Mouse (Mus musculus) heart, postnatal 0 days (tissue): ENCODE data around the gene Clta. TPM values are rescaled to one million over a fixed set of nuclear protein-coding genes. Genes with fewer than 3 reads are reported as not detected.

Source experiments
- ATAC-seq: fragments of 200-750 bp; cut with Nextera tagmentation; 2 replicates; pipeline ENCODE4 v1.8.0; 2017; ENCODE audit warnings: low read depth, moderate number of reproducible peaks, moderate library complexity; ENCODE audit not compliant: insufficient read depth
- DNase-seq: peaks from one replicate; pipeline ENCODE4 v3.0.0-alpha.2; 2016; ENCODE audit warnings: low spot score
- H3K27ac ChIP-seq: fragments of 300-500 bp; sonication (generic); 2 replicates; pipeline ENCODE4 v1.5.1; 2014; ENCODE audit warnings: low read depth, mild to moderate bottlenecking
- H3K27me3 ChIP-seq: fragments of 300-500 bp; sonication (generic); 2 replicates; pipeline ENCODE4 v1.6.1; 2014; ENCODE audit warnings: low read length, mixed read lengths; ENCODE audit not compliant: control insufficient read depth, insufficient read depth
- H3K36me3 ChIP-seq: fragments of 300-500 bp; sonication (generic); replicated peaks from 2 replicates; pipeline ENCODE4 v1.6.1; 2014; ENCODE audit warnings: low read length, mixed read lengths; ENCODE audit not compliant: control insufficient read depth, insufficient read depth
- H3K4me1 ChIP-seq: fragments of 300-500 bp; sonication (generic); 2 replicates; pipeline ENCODE4 v1.6.1; 2014; ENCODE audit warnings: antibody characterized with exemption; ENCODE audit not compliant: control insufficient read depth, insufficient read depth
- H3K4me2 ChIP-seq: fragments of 300-500 bp; sonication (generic); 2 replicates; pipeline ENCODE4 v1.6.1; 2014; ENCODE audit warnings: low read depth, mild to moderate bottlenecking, low read length, moderate library complexity
- H3K4me3 ChIP-seq: fragments of 300-500 bp; sonication (generic); 2 replicates; pipeline ENCODE4 v1.5.1; 2014; ENCODE audit warnings: low read depth, low read length
- H3K9ac ChIP-seq: fragments of 300-500 bp; sonication (generic); replicated peaks from 2 replicates; pipeline ENCODE4 v1.6.1; 2014; ENCODE audit warnings: low read depth, low read length, mixed read lengths
- H3K9me3 ChIP-seq: fragments of 300-500 bp; sonication (generic); replicated peaks from 2 replicates; pipeline ENCODE4 v1.6.1; 2016; ENCODE audit warnings: low read length; ENCODE audit not compliant: control insufficient read depth
- CTCF ChIP-seq: IDR thresholded peaks from 2 replicates; pipeline ENCODE4 v1.5.1; 2016; ENCODE audit warnings: antibody characterized with exemption, control low read depth, low read depth
- EP300 ChIP-seq: IDR thresholded peaks from 2 replicates; pipeline ENCODE4 v1.6.1; 2016; ENCODE audit warnings: antibody characterized with exemption, low read depth
- WGBS: fragments of 180-500 bp; shearing (Covaris S2); extraction: QIAGEN DNeasy Blood & Tissue Kit; methylation state at CpG from one replicate; pipeline ENCODE4 v1.1.7; 2014; 5-methylcytosine and 5-hydroxymethylcytosine counted together
- polyA plus RNA-seq: library from polyadenylated mRNA; unstranded; fragments of >200 nt; fragmentation: Nextera tagmentation; extraction: Ambion mirVana; gene quantifications from 2 replicates; pipeline ENCODE4 v1.2.1, GENCODE M21; 2015
- total RNA-seq: library from RNA; depleted of rRNA; stranded (reverse); fragments of >200 nt; gene quantifications from 2 replicates; pipeline ENCODE4 v1.2.3, GENCODE M21; 2014; ENCODE audit warnings: low replicate concordance

Clta gene
- total and polyA plus RNA-seq, 2 experiments from 2014 or later: 106 to 168 TPM

DNA sequence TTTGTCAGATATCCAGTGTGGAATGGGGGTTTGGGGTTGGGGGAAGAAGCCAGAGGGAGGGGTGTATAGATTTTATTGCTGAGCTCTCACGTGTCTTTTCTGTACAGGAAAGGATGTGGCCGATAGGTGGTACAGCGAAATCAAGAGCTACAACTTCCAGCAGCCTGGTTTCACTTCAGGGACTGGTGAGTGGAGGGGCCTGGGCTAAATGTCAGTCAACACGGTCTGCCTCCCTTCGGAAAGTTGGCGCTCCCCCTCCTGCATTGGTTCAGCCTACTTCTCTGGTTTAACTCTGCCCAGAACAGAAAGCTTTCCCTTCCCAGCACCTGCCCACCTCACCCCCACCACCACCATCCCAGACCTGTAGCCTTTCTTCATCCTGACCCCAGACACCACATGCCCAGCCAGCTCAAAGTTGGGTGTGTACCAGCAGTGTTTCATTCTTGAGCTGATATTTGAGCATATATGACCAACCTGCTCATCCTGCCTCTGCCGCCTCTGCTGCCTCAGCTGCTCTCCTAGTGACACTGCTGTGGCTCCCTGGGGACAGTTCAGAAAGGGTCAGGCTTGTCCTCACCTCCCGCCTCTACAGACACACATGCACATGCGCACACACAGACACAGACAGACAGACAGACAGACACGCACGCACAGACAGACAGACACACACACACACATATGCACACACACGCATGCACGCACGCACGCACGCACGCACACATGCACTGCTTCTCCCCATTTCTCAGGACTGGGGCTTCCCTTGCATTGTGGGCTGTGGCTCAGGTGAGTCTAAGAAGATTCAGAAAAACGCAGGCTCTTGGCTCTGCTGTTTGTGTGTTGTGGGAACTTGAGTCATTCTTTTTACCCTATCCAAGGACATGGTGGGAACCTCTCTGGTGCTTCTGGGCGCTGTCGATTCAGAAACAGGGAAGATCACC is 33.6 kb upstream of the Clta start:
- no peaks in the 10 kb centered on the region for H3K27me3 ChIP-seq
- no peak overlapping the region for H3K9ac ChIP-seq
- H3K36me3 ChIP-seq: no peaks in the 10 kb centered on the region
- peaks cover 11% of the 10 kb centered on the region for H3K4me1 ChIP-seq
- no peaks in the 10 kb centered on the region for H3K9me3 ChIP-seq
- TF ChIP-seq EP300 (no peak), CTCF (no peak)
- no peak overlapping the region for H3K4me3 ChIP-seq
- no peak for DNase-seq
- H3K27ac ChIP-seq: no peak overlapping the region
- 88% methylated on average over 20 of the region's 20 CpGs for WGBS
- H3K4me2 ChIP-seq: no peak overlapping the region
- ATAC-seq: no peak

- H3K4me1 ChIP-seq: peaks cover 8% of the 10 kb centered on the region
- no peak overlapping the region for H3K9ac ChIP-seq
- no peaks in the 10 kb centered on the region for H3K27me3 ChIP-seq
- no peak for TF ChIP-seq EP300
- no peaks in the 10 kb centered on the region for H3K9me3 ChIP-seq
- no peak for DNase-seq
- H3K27ac ChIP-seq: peak overlapping the region; percentile 80
- H3K4me3 ChIP-seq: no peak overlapping the region
- peak; percentile 3; the same call in 1 of the 2 replicates for ATAC-seq
- WGBS: 66% methylated on average over 9 of the region's 9 CpGs
- H3K4me2 ChIP-seq: peak overlapping the region; percentile 33; the same call in 1 of the 2 replicates
- no peaks in the 10 kb centered on the region for H3K36me3 ChIP-seq
These were observed 32.6 kb upstream of the Clta start for GRCm38 (mm10) chr4:43971541-43972136.

GRCm38 (mm10) chr4:43972137-43972591 is 32.1 kb upstream of the Clta start:
- Histone ChIP-seq H3K4me2 (peak overlapping the region; percentile 33; the same call in 1 of the 2 replicates), H3K27me3 (no peaks in the 10 kb centered on the region), H3K9ac (no peak overlapping the region), H3K4me3 (no peak overlapping the region), H3K9me3 (no peaks in the 10 kb centered on the region), H3K4me1 (peaks cover 8% of the 10 kb centered on the region), H3K36me3 (no peaks in the 10 kb centered on the region), H3K27ac (peak overlapping the region; percentile 80)
- WGBS: 5% methylated on average over 8 of the region's 8 CpGs
- TF ChIP-seq CTCF (no peak), EP300 (no peak)
- ATAC-seq (peak; percentile 67), DNase-seq (peak; percentile 87)

DNA sequence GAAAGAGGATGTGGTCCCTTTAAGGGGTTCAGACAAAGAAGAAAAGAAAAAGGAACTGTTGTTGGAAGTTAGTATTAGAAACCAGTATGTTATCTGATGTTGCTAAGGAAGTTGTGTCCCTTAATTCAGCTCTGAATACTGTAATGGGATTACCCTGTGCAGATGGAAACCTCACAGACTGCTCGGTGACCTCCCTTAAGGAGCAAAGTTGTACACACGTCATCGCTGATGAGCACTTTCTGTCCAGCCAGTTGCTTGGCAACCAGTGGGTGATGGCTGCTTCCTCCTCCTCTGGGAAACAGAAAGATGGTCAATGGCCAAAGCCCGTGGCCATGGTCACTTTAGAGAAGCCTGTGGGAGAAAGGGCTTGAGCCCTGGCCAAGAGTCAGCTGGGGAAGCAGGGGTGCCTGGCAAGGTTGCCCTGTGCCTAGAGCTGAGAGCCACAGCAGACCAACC is 30.7 kb upstream of the Clta start:
- no peak overlapping the region for H3K4me2 ChIP-seq
- TF ChIP-seq EP300: no peak
- no peak for TF ChIP-seq CTCF
- no peaks in the 10 kb centered on the region for H3K9me3 ChIP-seq
- ATAC-seq (peak; percentile 47), DNase-seq (peak; percentile 82)
- no peaks in the 10 kb centered on the region for H3K36me3 ChIP-seq
- peaks cover 12% of the 10 kb centered on the region for H3K4me1 ChIP-seq
- H3K27ac ChIP-seq: peak overlapping the region; percentile 80; the same call in 1 of the 2 replicates
- no peaks in the 10 kb centered on the region for H3K27me3 ChIP-seq
- WGBS: 38% methylated on average over 4 of the region's 4 CpGs
- no peak overlapping the region for H3K9ac ChIP-seq
- no peak overlapping the region for H3K4me3 ChIP-seq

GRCm38 (mm10) chr4:43974914-43975616 is 29.2 kb upstream of the Clta start:
- ATAC-seq (no peak), DNase-seq (no peak)
- TF ChIP-seq EP300 (no peak), CTCF (no peak)
- 72% methylated on average over 10 of the region's 10 CpGs for WGBS
- H3K9ac ChIP-seq: no peak overlapping the region
- H3K4me2 ChIP-seq: no peak overlapping the region
- H3K4me3 ChIP-seq: no peak overlapping the region
- H3K27ac ChIP-seq: no peak overlapping the region
- no peaks in the 10 kb centered on the region for H3K27me3 ChIP-seq
- H3K36me3 ChIP-seq: no peaks in the 10 kb centered on the region
- no peaks in the 10 kb centered on the region for H3K9me3 ChIP-seq
- peaks cover 23% of the 10 kb centered on the region for H3K4me1 ChIP-seq
